Mouse (Mus musculus) small intestine, adult 2 months (tissue): ENCODE results near the gene Rsph3b. TPM values are rescaled to one million over a fixed set of nuclear protein-coding genes. Genes with fewer than 3 reads are reported as not detected.
"Not testable (repeated sequence)": the region's sequence is repeated elsewhere in the genome, so short reads cannot be mapped to it uniquely, and the experiment has no call there.

Experiments used
- H3K27ac ChIP-seq: fragments of 200-500 bp; 2 replicates; pipeline ENCODE4 v1.5.1; 2012; ENCODE audit warnings: low read depth, low read length, control low read depth, inconsistent platforms; ENCODE audit not compliant: insufficient read depth
- H3K27me3 ChIP-seq: fragments of 200-500 bp; 2 replicates; pipeline ENCODE4 v1.6.1; 2012; ENCODE audit warnings: mild to moderate bottlenecking, moderate library complexity, low read length, inconsistent platforms; ENCODE audit not compliant: control insufficient read depth, insufficient read depth
- H3K36me3 ChIP-seq: fragments of 200-500 bp; 2 replicates; pipeline ENCODE4 v1.6.1; 2012; ENCODE audit warnings: mild to moderate bottlenecking, low read length, control low read depth, inconsistent platforms; ENCODE audit not compliant: control insufficient read depth, insufficient read depth
- H3K4me1 ChIP-seq: fragments of 200-500 bp; 2 replicates; pipeline ENCODE4 v1.6.1; 2012; ENCODE audit warnings: low read length, inconsistent platforms, mixed read lengths; ENCODE audit not compliant: control insufficient read depth, insufficient read depth, insufficient read length
- H3K4me3 ChIP-seq: fragments of 200-500 bp; 2 replicates; pipeline ENCODE4 v1.5.1; 2012; ENCODE audit warnings: low read depth, mild to moderate bottlenecking, control low read depth, inconsistent platforms, low read length, moderate library complexity
- WGBS: fragments of 180-500 bp; shearing (Covaris S2); methylation state at CpG from one replicate; pipeline ENCODE4 v1.1.7; 2018; 5-methylcytosine and 5-hydroxymethylcytosine counted together
- polyA plus RNA-seq: library from polyadenylated mRNA; depleted of rRNA; stranded (reverse); fragments of >200 nt; gene quantifications from 2 replicates; pipeline ENCODE4 v1.2.3, GENCODE M21; 2012; rRNA removed

Gene Rsph3b
- 17.8 and 33.4 TPM in 2 replicates for polyA plus RNA-seq

DNA sequence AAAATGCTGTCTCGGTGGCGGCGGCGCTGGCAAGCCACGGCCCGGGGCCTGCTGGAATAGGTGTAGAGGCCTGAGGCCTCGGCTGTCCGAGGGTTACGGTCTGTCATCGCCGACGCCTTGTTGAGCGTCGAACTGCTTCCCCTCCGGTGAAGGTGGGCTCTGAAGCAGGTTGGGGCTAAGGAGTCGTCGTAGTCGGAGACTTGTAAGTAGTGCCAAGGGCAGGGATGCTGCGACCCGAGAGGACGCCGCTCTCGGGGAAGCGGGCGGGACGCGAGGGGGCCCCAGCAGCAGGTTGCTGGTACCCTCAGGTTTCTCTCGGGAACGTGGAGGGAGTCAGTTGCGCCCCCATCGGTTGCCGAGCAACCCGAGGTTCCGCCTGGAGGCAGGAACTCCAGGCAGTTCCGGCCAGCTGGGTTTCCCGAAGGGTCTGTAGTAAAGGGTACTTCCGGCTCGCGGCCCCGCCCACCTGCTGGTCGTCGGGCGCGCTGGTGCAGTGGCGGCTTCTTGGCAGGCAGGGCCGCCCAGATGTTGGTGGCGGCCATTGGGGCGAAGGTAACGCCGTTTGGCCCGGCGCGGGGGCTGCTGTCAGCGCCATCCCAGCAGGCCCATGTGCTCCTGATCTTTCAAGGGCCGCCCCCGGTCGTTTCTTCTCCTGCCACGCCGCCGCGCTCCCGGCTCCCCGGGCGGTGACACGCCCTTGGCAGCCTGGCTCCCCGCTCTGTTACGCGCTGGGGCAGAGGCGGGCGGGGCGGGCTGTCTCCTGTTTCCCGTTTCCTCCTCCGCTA lies at the start of gene Rsph3b:
Rsph3b (minus strand) TSS at position 699 of the 785 bp plus-strand sequence.
- H3K4me3 ChIP-seq, result peak within 1 kb of the TSS; percentile 64
- not testable (repeated sequence) for H3K27me3 ChIP-seq, H3K4me1 ChIP-seq, H3K36me3 ChIP-seq
- under 1% methylated on average over 73 of the region's 73 CpGs for WGBS
- H3K27ac ChIP-seq, result peak within 1 kb of the TSS; percentile 48

DNA sequence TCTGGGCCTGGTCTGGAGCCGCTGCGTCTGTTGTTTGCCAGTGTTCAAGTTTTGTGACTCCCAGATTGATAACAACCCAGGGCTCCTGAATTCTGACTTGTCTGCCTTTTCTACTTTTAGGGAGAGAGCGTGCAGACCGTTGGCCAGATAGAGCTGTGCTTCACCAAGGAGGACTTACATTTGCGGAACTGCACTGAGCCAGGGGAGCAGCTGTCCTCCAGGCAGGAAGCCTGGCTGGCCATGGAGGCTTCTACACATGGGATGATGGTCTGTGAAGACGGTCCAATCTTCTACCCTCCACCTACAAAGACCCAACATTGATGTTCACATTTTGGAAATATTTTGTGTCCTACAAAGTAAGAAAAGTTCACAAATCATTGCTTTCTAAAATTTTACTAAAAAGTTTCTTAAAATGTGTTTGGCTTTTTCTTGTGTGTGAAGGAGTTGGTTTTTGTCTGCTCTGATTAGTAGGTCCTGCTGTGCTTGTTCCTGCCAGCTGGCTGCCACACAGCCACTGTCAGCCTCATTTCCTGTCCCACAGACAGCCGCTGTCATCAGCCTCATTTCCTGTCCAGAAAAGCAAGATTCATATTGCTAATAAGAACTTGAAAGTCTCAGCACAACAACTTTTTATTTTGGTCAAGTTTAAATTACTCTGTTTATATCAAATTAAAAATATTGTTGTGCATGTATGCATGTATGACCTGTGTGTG lies 49.5 kb upstream of the Rsph3b start:
- not testable (repeated sequence) for H3K36me3 ChIP-seq, H3K27ac ChIP-seq, H3K4me3 ChIP-seq, H3K4me1 ChIP-seq, H3K27me3 ChIP-seq
- 71% methylated on average over 1 of the region's 7 CpGs for WGBS

DNA sequence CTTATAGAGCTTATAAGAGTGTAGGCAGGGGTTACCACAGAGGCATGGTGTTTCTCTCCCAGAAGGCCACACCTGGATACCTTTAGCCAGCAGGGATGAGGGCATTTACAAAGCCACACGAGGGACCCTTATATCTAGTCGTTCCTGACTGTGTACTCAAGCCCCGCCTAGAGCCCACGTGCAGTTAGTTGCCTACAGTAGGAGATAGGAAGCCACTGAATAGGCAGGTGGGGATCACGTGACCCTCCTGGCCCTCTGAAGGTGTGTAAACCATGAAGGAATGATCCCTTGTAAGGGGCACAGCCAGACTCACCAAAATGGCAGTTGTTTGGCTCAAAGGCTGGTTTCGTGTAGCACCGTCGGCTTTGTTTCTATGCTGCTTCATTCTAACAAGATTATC lies 48.3 kb upstream of the Rsph3b start:
- not testable (repeated sequence) for H3K27me3 ChIP-seq, H3K4me3 ChIP-seq, H3K36me3 ChIP-seq, H3K4me1 ChIP-seq, H3K27ac ChIP-seq
- WGBS, result 60% methylated on average over 8 of the region's 8 CpGs

DNA sequence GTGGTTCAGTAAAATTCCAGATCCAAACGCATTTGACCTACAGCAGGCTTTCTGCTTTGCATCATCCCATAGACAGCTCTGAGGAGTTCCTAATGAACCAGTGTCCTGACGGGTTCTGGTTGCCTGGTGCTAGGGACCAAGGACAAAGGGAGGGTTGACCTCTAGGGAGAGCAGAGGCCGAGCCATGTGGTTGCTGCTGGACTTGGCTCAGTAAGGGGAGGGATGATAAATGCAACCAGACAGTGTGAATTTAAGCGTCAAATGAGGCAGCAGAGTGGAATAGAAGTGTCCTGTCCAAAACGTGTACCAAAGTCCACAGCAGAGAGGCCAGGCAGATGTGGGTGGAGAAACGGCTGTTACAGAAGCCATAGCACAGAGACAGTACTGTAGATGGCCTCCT lies 47.0 kb upstream of the Rsph3b start:
- H3K27ac ChIP-seq, H3K36me3 ChIP-seq, H3K27me3 ChIP-seq, H3K4me1 ChIP-seq, H3K4me3 ChIP-seq: not testable (repeated sequence)
- no CpG with 5 or more reads among the region's 6 CpGs for WGBS

DNA sequence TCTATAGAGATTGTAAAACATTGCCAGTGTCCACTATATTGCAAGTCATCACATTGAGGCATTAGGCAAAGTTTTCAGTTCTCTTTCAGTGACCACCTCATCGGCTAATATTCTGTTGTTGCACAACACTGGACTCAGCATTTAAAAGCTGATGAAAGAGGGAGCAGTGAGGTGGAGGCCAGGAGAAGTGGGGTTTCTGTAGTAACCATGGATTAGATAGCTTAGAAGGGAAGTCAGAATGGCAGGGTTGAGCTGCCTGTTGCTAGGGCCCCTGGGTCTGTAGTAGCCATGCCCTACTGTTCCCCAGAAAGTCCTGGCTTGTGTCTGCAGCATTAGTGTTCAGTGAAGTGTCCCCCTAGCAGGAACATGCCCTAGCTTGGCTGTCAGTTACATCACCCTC lies 37.6 kb upstream of the Rsph3b start:
- not testable (repeated sequence) for H3K4me1 ChIP-seq, H3K27ac ChIP-seq, H3K4me3 ChIP-seq, H3K27me3 ChIP-seq, H3K36me3 ChIP-seq
- WGBS, result 91% methylated on average over 1 of the region's 1 CpGs

GRCm38 (mm10) chr17:6980144-6980543 lies 31.7 kb upstream of the Rsph3b start:
- not testable (repeated sequence) for H3K27me3 ChIP-seq, H3K4me1 ChIP-seq, H3K4me3 ChIP-seq, H3K36me3 ChIP-seq, H3K27ac ChIP-seq
- 90% methylated on average over 5 of the region's 8 CpGs for WGBS

GRCm38 (mm10) chr17:6979380-6979779 lies 30.9 kb upstream of the Rsph3b start:
- H3K4me1 ChIP-seq, H3K27ac ChIP-seq, H3K36me3 ChIP-seq, H3K27me3 ChIP-seq: not testable (repeated sequence)
- WGBS, result 5% methylated on average over 5 of the region's 5 CpGs
- H3K4me3 ChIP-seq, result peak overlapping the region; percentile 49

GRCm38 (mm10) chr17:6978287-6979248 lies 30.1 kb upstream of the Rsph3b start, which contains the start of gene Gm49721:
Gm49721 (plus strand) TSS chr17:6978904.
- H3K4me1 ChIP-seq, H3K27me3 ChIP-seq, H3K36me3 ChIP-seq: not testable (repeated sequence)
- WGBS, result 2% methylated on average over 54 of the region's 68 CpGs
- Histone ChIP-seq H3K4me3 (peak within 1 kb of the TSS; percentile 83), H3K27ac (peak within 1 kb of the TSS; percentile 65; the same call in 1 of the 2 replicates)

DNA sequence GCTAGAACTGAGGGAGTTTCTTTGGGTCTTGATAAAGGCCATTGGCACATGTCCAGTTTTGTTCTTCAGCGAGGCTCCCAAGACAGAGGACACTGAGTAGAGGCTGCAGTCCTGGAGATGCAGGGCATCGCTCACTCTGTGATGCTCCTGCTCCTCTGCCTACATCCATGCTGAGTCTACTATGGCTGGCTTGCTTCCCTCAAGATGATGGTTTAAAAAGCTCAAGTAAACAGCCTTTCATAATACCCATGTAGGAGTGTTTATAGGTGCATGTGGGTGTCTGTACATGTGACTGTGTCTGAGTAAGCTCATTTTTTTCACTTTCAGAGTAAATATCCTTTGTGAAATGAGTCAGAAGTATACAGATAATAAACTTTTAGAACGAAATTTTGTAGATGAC lies 26.5 kb upstream of the Rsph3b start:
- not testable (repeated sequence) for H3K27ac ChIP-seq, H3K27me3 ChIP-seq, H3K4me1 ChIP-seq, H3K4me3 ChIP-seq, H3K36me3 ChIP-seq
- WGBS, result 47% methylated on average over 3 of the region's 3 CpGs

GRCm38 (mm10) chr17:6972836-6973396 lies 24.4 kb upstream of the Rsph3b start:
- H3K27ac ChIP-seq, H3K4me3 ChIP-seq, H3K36me3 ChIP-seq, H3K4me1 ChIP-seq, H3K27me3 ChIP-seq: not testable (repeated sequence)
- 46% methylated on average over 4 of the region's 4 CpGs for WGBS

DNA sequence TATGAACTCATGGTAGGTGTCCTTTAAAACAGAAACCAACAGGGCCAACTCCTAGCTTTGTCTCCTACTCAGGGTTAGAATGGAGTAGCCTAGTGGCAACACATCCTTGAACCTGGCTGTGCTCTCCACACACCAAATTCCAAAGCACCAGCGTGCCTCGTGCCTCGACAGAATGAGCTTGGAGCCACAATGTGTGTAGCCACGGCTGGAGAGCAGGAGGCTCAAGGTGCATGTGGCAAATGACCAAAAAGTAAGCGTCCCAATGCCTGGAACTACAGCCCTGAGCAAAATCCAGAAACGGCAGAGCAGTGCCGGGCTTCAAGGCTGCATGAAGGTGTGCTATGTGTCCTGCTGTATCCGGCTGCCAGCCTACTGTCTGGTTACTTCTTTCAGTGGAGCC lies 22.8 kb upstream of the Rsph3b start:
- not testable (repeated sequence) for H3K4me1 ChIP-seq, H3K36me3 ChIP-seq, H3K4me3 ChIP-seq, H3K27me3 ChIP-seq, H3K27ac ChIP-seq
- 90% methylated on average over 8 of the region's 8 CpGs for WGBS
